Mouse (Mus musculus): ENCODE results near the gene Apob. TPM values are rescaled to one million over a fixed set of nuclear protein-coding genes. Genes with fewer than 3 reads are reported as not detected.

Gene Apob
- polyA plus RNA-seq, 1 experiment from 2014 or later, result 1.3 TPM

GRCm38 (mm10) chr12:8047046-8047445 is 69.6 kb downstream of the Apob start:
- Histone ChIP-seq H3K27me3 (ENCODE audit: control insufficient read depth, insufficient read depth, low read length) (no peaks in the 10 kb centered on the region), H3K9ac (ENCODE audit: low read length) (no peak overlapping the region), H3K4me2 (replicated peaks; ENCODE audit: low read depth) (no peak overlapping the region), H3K9me3 (ENCODE audit: control insufficient read depth, low read length) (no peaks in the 10 kb centered on the region), H3K27ac (replicated peaks) (no peak overlapping the region), H3K4me1 (replicated peaks; ENCODE audit: control insufficient read depth, insufficient read depth) (no peaks in the 10 kb centered on the region), H3K36me3 (ENCODE audit: control insufficient read depth, insufficient read depth, low read length) (no peaks in the 10 kb centered on the region), H3K4me3 (ENCODE audit: low read depth, low read length) (no peak overlapping the region)
- WGBS, result 85% methylated on average over 2 of the region's 2 CpGs
- no peak for DNase-seq (ENCODE audit: low spot score)
- TF ChIP-seq EP300 (optimal IDR thresholded peaks at IDR 0.05), result no peak
- TF ChIP-seq CTCF (IDR thresholded peaks at IDR 0.05; ENCODE audit: low read depth), result no peak
- ATAC-seq (ENCODE audit: low FRiP score, low TSS enrichment), result no peak

DNA sequence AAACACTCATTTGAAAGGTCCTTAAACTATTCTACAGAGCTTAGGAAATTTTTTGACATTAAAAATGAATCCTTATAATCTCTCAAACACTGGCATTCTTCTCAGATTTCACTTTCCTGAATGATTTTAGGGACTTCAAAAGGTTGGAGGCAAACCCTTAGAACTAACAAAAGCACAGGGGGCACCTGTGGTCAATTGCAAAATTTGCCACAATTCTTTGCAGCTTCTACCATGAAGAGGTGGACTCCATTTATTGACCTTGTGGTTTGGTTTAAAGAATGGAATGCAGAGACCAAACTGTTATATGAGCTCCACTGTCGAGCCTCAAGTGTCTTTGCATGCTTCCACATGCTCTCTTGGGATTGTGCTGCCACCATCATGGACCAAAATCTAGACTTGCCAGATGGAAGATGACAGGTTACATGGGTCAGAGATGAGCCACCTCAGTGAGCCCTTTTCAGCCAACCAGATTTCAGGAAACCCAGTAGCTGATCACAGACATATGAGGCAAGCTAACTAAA is 70.4 kb downstream of the Apob start:
- DNase-seq (ENCODE audit: low spot score) (no peak), ATAC-seq (ENCODE audit: low FRiP score, low TSS enrichment) (no peak)
- H3K4me3 ChIP-seq (ENCODE audit: low read depth, low read length), result no peak overlapping the region
- H3K9me3 ChIP-seq (ENCODE audit: control insufficient read depth, low read length), result no peaks in the 10 kb centered on the region
- no peak overlapping the region for H3K4me2 ChIP-seq (replicated peaks; ENCODE audit: low read depth)
- H3K4me1 ChIP-seq (replicated peaks; ENCODE audit: control insufficient read depth, insufficient read depth), result no peaks in the 10 kb centered on the region
- TF ChIP-seq CTCF (IDR thresholded peaks at IDR 0.05; ENCODE audit: low read depth) (no peak), EP300 (optimal IDR thresholded peaks at IDR 0.05) (no peak)
- H3K27ac ChIP-seq (replicated peaks), result no peak overlapping the region
- H3K27me3 ChIP-seq (ENCODE audit: control insufficient read depth, insufficient read depth, low read length), result no peaks in the 10 kb centered on the region
- H3K9ac ChIP-seq (ENCODE audit: low read length), result no peak overlapping the region
- 36% methylated on average over 1 of the region's 1 CpGs for WGBS
- H3K36me3 ChIP-seq (ENCODE audit: control insufficient read depth, insufficient read depth, low read length), result no peaks in the 10 kb centered on the region

GRCm38 (mm10) chr12:8056001-8056640 is 78.7 kb downstream of the Apob start:
- WGBS, result 61% methylated on average over 8 of the region's 8 CpGs
- H3K4me2 ChIP-seq (replicated peaks; ENCODE audit: low read depth), result no peak overlapping the region
- H3K27me3 ChIP-seq (ENCODE audit: control insufficient read depth, insufficient read depth, low read length), result no peaks in the 10 kb centered on the region
- no peak overlapping the region for H3K4me3 ChIP-seq (ENCODE audit: low read depth, low read length)
- no peak overlapping the region for H3K9ac ChIP-seq (ENCODE audit: low read length)
- no peaks in the 10 kb centered on the region for H3K9me3 ChIP-seq (ENCODE audit: control insufficient read depth, low read length)
- ATAC-seq (ENCODE audit: low FRiP score, low TSS enrichment) (no peak), DNase-seq (ENCODE audit: low spot score) (no peak)
- H3K27ac ChIP-seq (replicated peaks), result no peak overlapping the region
- no peaks in the 10 kb centered on the region for H3K4me1 ChIP-seq (replicated peaks; ENCODE audit: control insufficient read depth, insufficient read depth)
- TF ChIP-seq CTCF (IDR thresholded peaks at IDR 0.05; ENCODE audit: low read depth) (no peak), EP300 (optimal IDR thresholded peaks at IDR 0.05) (no peak)
- H3K36me3 ChIP-seq (ENCODE audit: control insufficient read depth, insufficient read depth, low read length), result no peaks in the 10 kb centered on the region

DNA sequence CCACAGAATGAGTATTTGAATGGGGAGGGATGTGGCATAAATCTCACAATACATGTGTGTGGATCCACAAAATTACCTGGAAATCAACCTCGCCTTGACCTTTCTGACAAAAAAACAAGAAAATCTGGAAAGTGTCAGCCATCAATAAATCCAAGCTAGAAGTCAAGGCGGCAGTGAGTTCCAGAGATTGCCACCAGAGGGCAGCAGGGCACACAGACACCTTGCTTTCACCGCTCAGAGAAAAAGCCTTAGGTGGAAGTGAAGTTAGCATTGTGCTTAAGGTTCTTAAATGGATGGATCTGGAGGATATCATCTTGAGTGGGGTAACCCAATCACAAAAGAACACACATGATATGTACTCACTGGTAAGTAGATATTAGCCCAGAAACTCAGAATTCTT is 82.1 kb downstream of the Apob start:
- H3K4me3 ChIP-seq (ENCODE audit: low read depth, low read length), result no peak overlapping the region
- H3K9ac ChIP-seq (ENCODE audit: low read length), result no peak overlapping the region
- no peaks in the 10 kb centered on the region for H3K4me1 ChIP-seq (replicated peaks; ENCODE audit: control insufficient read depth, insufficient read depth)
- no peak overlapping the region for H3K27ac ChIP-seq (replicated peaks)
- ATAC-seq (ENCODE audit: low FRiP score, low TSS enrichment) (0 out of 2 replicates have a peak, but pooled peaks have one; percentile 40), DNase-seq (ENCODE audit: low spot score) (peak; percentile 80)
- H3K36me3 ChIP-seq (ENCODE audit: control insufficient read depth, insufficient read depth, low read length), result no peaks in the 10 kb centered on the region
- no peaks in the 10 kb centered on the region for H3K27me3 ChIP-seq (ENCODE audit: control insufficient read depth, insufficient read depth, low read length)
- TF ChIP-seq CTCF (IDR thresholded peaks at IDR 0.05; ENCODE audit: low read depth) (peak; percentile 96), EP300 (optimal IDR thresholded peaks at IDR 0.05) (no peak)
- H3K9me3 ChIP-seq (ENCODE audit: control insufficient read depth, low read length), result no peaks in the 10 kb centered on the region
- 4% methylated on average over 3 of the region's 3 CpGs for WGBS
- H3K4me2 ChIP-seq (replicated peaks; ENCODE audit: low read depth), result no peak overlapping the region

DNA sequence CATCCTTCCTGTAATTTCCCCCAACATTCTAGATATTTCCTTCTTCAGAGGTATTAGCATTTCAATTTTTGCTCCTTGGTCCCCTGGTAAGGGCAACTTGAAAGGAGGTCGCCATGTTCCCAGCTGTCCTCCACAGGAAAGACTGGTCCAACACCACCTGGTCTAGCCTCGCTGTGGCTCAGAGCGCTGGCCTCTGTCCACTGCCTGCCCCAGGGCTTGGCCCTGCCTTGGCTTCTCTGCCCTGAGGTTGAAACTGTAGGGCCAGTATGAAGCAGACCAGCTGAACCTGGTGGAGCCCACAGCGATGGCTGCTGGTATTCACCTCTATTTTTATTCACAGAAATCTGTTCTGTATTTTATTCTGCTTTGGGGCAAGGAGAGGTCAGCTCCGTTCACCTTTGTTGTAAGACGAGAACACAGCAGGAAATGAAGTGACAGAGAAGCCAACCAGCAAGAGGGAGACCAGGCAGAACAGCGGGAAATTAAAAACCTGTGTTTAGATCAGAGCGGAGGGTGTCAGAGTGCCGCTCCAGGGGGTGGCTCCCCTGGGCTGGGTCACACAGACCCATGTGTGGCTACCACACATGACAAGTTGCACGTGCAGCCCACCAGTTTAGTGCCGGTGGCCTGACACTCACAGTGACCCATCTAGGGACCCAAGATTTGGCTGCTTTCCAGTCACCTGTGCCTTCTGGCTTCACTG is 86.1 kb downstream of the Apob start:
- WGBS, result 60% methylated on average over 11 of the region's 11 CpGs
- Histone ChIP-seq H3K27me3 (ENCODE audit: control insufficient read depth, insufficient read depth, low read length) (no peaks in the 10 kb centered on the region), H3K4me3 (ENCODE audit: low read depth, low read length) (no peak overlapping the region), H3K27ac (replicated peaks) (no peak overlapping the region), H3K4me1 (replicated peaks; ENCODE audit: control insufficient read depth, insufficient read depth) (no peaks in the 10 kb centered on the region), H3K9me3 (ENCODE audit: control insufficient read depth, low read length) (no peaks in the 10 kb centered on the region), H3K9ac (ENCODE audit: low read length) (no peak overlapping the region), H3K4me2 (replicated peaks; ENCODE audit: low read depth) (no peak overlapping the region), H3K36me3 (ENCODE audit: control insufficient read depth, insufficient read depth, low read length) (no peaks in the 10 kb centered on the region)
- ATAC-seq (ENCODE audit: low FRiP score, low TSS enrichment) (no peak), DNase-seq (ENCODE audit: low spot score) (no peak)
- TF ChIP-seq EP300 (optimal IDR thresholded peaks at IDR 0.05) (no peak), CTCF (IDR thresholded peaks at IDR 0.05; ENCODE audit: low read depth) (no peak)

Other genes starting within 250 kb of the Apob start
- gene Ldah, start 230.5 kb downstream of the Apob start, polyA plus RNA-seq (2015; fragmentation: Nextera tagmentation; extraction: Ambion mirVana), result 58.9 and 64.2 TPM in 2 replicates

All from stomach, postnatal 0 days (tissue).